Mouse (Mus musculus): ENCODE measurements around the gene Cyp2d22.

DNA sequence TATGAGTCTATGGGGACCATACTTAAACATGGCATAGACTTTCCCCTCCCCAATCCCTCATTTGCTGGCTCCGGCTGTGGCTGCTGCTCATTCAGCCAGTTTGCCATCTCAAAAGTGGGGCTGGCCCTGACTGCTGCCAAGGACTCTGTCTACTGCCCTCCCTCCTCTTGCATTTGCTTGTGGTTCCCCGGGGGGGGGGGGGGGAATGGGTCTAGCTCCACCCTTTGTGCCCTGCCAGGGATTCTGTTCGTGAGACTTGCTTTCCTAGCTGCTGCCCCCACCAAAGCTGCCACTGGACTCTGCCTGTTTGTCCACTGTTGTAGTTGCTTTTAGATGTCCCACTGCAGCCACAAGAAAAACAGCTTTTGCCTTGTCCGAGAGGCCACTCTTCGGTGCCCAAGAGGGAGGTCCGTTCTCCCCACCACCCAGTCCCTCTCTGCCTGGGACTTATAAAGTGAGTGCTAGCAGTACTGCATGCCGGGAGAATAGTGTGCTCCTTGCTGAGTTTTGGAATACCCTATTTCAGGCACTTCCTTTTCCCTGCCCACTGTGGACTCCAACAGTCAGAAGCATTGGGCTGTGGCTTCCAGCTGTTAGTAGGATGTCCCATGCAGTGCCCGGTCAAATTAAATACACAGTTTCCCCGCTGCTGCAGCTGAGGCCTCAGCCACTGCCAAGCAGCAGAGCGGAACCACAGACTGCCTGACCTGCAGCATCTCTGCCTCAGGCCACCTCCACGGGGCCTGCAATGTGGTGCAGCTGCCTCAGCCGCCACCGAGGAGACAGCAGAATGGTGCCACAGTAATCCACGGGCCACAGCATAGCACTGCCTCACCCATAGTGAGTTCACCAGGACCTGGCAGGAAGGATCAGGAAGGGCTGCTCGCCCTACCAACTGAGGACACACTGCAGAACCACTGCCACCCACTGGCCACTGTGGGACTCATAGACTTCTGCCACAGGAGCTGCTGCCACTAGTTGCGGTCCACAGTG is 37.0 kb upstream of the Cyp2d22 start:
- no peak for TF ChIP-seq MYOG (IDR thresholded peaks at IDR 0.05; ENCODE audit: control insufficient read depth, extremely low read depth, insufficient read length)
- peak; percentile 97 for TF ChIP-seq CTCF (IDR thresholded peaks at IDR 0.05; ENCODE audit: control insufficient read depth, insufficient read depth, insufficient read length)
- no peak for TF ChIP-seq USF1 (IDR thresholded peaks at IDR 0.05; ENCODE audit: low read depth)
- TF ChIP-seq MYOD1 (IDR thresholded peaks at IDR 0.05; ENCODE audit: control insufficient read depth, insufficient read length, low read depth): no peak

Data from C2C12 (cell line).